Mouse (Mus musculus): ENCODE data around the gene Caprin1. TPM values are rescaled to one million over a fixed set of nuclear protein-coding genes. Genes with fewer than 3 reads are reported as not detected.
A peak's percentile ranks its signal among the peaks of the same experiment; 100 is the strongest.

The Caprin1 gene
- total RNA-seq, 2 experiments from 2014 or later: 371 to 510 TPM

- peak; percentile 73 for ATAC-seq (replicated peaks; ENCODE audit: poor library complexity, severe bottlenecking)
These were observed 53.5 kb downstream of the Caprin1 start for GRCm38 (mm10) chr2:103743988-103744387.

- no peak for ATAC-seq (replicated peaks; ENCODE audit: poor library complexity, severe bottlenecking)
These were observed 53.9 kb downstream of the Caprin1 start for GRCm38 (mm10) chr2:103743536-103743935.

GRCm38 (mm10) chr2:103742821-103743220, 54.6 kb downstream of the Caprin1 start:
- no peak for ATAC-seq (replicated peaks; ENCODE audit: poor library complexity, severe bottlenecking)

GRCm38 (mm10) chr2:103731423-103731822, 66.0 kb downstream of the Caprin1 start:
- ATAC-seq (replicated peaks; ENCODE audit: poor library complexity, severe bottlenecking): no peak

GRCm38 (mm10) chr2:103730999-103731398, 66.5 kb downstream of the Caprin1 start:
- no peak for ATAC-seq (replicated peaks; ENCODE audit: poor library complexity, severe bottlenecking)

GRCm38 (mm10) chr2:103728027-103728540, 69.4 kb downstream of the Caprin1 start:
- ATAC-seq (replicated peaks; ENCODE audit: poor library complexity, severe bottlenecking): no peak

GRCm38 (mm10) chr2:103724521-103724920, 72.9 kb downstream of the Caprin1 start:
- no peak for ATAC-seq (replicated peaks; ENCODE audit: poor library complexity, severe bottlenecking)

GRCm38 (mm10) chr2:103719292-103719646, 78.2 kb downstream of the Caprin1 start:
- ATAC-seq (replicated peaks; ENCODE audit: poor library complexity, severe bottlenecking): no peak

GRCm38 (mm10) chr2:103718594-103719291, 78.7 kb downstream of the Caprin1 start:
- ATAC-seq (replicated peaks; ENCODE audit: poor library complexity, severe bottlenecking): peak; percentile 81

GRCm38 (mm10) chr2:103714412-103714811, 83.0 kb downstream of the Caprin1 start:
- no peak for ATAC-seq (replicated peaks; ENCODE audit: poor library complexity, severe bottlenecking)

- no peak for ATAC-seq (replicated peaks; ENCODE audit: poor library complexity, severe bottlenecking)
These were observed 83.6 kb downstream of the Caprin1 start for GRCm38 (mm10) chr2:103713831-103714230.

Other genes with a start within 250 kb of the Caprin1 start
- gene Abtb2, start 231.3 kb downstream of the Caprin1 start, total RNA-seq (2014; fragmentation: Nextera tagmentation): 0.32 TPM in 1 of 2 replicates, not detected in the other
- gene Abtb2, start 231.3 kb downstream of the Caprin1 start, total RNA-seq (2017): 0.30 and 0.41 TPM in 2 replicates
- 45.4 and 57.0 TPM in 2 replicates for gene Nat10, start 36.4 kb downstream of the Caprin1 start, total RNA-seq (2014; fragmentation: Nextera tagmentation)
- gene Nat10, start 36.4 kb downstream of the Caprin1 start, total RNA-seq (2017): 77.7 and 124 TPM in 2 replicates
- gene Lmo2, start 160.3 kb upstream of the Caprin1 start, total RNA-seq (2014; fragmentation: Nextera tagmentation): 334 and 343 TPM in 2 replicates
- 231 and 233 TPM in 2 replicates for gene Lmo2, start 160.3 kb upstream of the Caprin1 start, total RNA-seq (2017)
- 45.1 and 45.5 TPM in 2 replicates for gene Fbxo3, start 230.1 kb upstream of the Caprin1 start, total RNA-seq (2014; fragmentation: Nextera tagmentation)
- 57.4 and 64.1 TPM in 2 replicates for gene Fbxo3, start 230.1 kb upstream of the Caprin1 start, total RNA-seq (2017)
- gene 4931422A03Rik, start 230.7 kb upstream of the Caprin1 start, total RNA-seq (2014; fragmentation: Nextera tagmentation): not detected in 2 replicates
- gene 4931422A03Rik, start 230.7 kb upstream of the Caprin1 start, total RNA-seq (2017): 0.98 TPM in 1 of 2 replicates, not detected in the other